Mouse (Mus musculus) stomach, postnatal 0 days (tissue): ENCODE data around the gene Gm14569.

Experiments
- CTCF ChIP-seq: IDR thresholded peaks from 2 replicates; pipeline ENCODE4 v1.5.1; 2016; ENCODE audit warnings: antibody characterized with exemption, low read depth, mild to moderate bottlenecking, moderate library complexity
- EP300 ChIP-seq: optimal IDR thresholded peaks from 2 replicates; pipeline ENCODE3; 2016; ENCODE audit warnings: antibody characterized with exemption

- peak; percentile 72 for TF ChIP-seq CTCF
- no peak for TF ChIP-seq EP300
Measured at GRCm38 (mm10) chrX:36393279-36393678, 98.4 kb downstream of the Gm14569 start.
